Mouse (Mus musculus): ENCODE measurements around the gene Snn.
"Not testable (repeated sequence)": the region's sequence is repeated elsewhere in the genome, so short reads cannot be mapped to it uniquely, and the experiment has no call there.

The Snn gene

GRCm38 (mm10) chr16:11060645-11061044 lies at the start of gene Snn:
Snn (plus strand) TSS chr16:11060945.
- no peak for DNase-seq

DNA sequence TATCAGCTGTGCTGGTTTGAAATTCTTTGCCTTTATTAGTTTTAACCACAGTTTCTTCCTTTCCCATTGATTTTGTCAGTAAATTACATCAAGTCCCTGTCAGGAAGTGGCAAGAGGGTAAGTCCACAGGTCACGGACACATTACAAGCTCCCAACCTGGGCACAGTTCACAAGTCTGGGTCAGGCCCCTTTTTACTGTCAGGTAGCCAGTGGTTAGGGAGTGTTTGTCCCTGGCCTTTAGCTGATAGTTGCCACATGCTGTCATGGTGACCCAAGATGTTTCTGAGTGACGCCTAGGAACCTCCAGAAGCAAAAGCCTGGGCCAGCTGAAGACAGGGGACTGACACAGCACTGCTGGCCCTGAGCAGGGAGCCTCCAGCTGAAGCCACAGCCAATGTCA lies 49.5 kb upstream of the Snn start:
- no peak for DNase-seq

DNA sequence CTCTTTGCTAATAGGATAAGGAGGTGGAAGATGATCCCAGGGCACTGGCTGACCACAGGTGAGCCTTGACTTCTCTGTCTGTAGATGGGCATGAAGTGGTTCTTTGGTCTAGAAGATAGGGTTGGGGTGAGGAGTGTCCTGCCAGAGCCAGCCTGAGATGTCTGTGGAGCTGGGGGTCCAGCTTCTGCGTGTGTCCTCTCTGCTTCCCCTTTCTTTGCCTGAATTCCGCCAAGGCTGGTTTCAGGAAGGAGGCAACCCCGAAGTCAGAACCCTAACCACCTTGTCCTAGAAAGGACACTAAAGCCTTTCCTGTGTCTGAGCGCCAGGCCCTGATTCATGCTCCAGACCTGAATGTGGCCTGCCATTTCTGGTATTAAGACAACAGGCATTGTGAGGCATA lies 48.8 kb upstream of the Snn start:
- DNase-seq = no peak

- DNase-seq = peak; percentile 63 to 64
Measured at GRCm38 (mm10) chr16:11012571-11013463, 47.9 kb upstream of the Snn start.

GRCm38 (mm10) chr16:11013464-11014147 lies 47.1 kb upstream of the Snn start:
- not testable (repeated sequence) for DNase-seq

DNA sequence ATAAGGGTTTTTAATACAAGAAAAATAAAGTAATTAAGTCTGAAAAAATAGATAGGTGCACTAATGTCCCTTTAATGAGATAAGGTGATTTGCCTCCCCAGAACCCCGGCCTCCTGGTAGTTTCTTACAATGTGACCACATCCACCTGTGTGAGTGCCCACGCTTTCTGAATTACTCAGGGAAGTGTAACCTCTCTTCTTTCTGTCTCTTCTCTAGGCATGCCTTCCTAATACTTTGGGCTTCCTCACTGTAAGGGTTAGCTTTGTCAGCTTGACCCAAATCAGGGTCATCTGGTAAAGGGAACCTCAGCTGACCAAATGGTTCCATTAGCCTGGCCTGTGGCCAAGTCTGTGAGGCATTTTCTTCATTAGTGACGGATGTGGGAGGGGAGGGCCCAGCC lies 46.3 kb upstream of the Snn start:
- DNase-seq = no peak

- DNase-seq = no peak
Measured at GRCm38 (mm10) chr16:11016353-11016752, 44.4 kb upstream of the Snn start.

DNA sequence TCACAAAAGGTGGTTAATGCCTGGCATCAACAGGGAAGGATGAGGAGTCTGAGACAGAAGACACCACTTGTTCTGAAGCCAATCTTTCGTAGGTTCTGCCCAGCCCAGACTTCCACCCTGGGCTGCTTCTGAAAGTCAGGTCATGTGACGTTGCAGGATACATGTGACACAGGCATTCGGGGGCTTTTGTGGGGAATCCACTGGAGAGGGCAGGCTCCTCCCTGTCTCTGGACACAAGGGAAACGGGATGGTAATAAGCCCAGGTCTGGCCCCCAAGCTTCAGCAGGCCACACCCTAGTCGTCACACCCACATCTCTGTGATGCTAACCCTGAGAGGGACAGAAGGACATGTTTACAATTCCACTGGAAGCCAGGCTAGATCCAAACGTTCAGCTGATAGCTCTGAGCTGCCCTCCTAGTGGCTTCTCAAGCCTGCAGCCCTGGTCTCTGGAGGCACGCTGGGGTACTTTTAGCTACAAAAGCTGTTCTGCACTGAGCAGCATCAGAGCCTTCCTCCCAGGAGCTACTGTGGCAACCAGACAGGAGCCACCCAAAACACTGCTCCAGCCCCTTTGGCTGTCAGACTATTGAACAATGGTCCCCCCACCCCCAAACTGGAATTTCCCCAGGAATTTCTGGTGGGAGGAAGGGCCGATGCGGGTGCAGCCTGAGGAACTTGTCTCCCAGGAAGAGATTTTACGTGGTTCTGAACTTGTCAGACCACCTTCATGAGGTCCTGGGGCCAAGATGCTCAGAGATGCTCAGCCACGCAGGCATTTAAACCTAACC lies 42.7 kb upstream of the Snn start:
- no peak for DNase-seq

- no peak for DNase-seq
Measured at GRCm38 (mm10) chr16:11021403-11022112, 39.2 kb upstream of the Snn start.

GRCm38 (mm10) chr16:11022113-11022489 lies 38.6 kb upstream of the Snn start:
- DNase-seq = no peak

GRCm38 (mm10) chr16:11023618-11024017 lies 37.1 kb upstream of the Snn start:
- no peak for DNase-seq

- DNase-seq = no peak
Measured at GRCm38 (mm10) chr16:11024841-11025240, 35.9 kb upstream of the Snn start.

GRCm38 (mm10) chr16:11028206-11028605 lies 32.5 kb upstream of the Snn start:
- no peak for DNase-seq

DNA sequence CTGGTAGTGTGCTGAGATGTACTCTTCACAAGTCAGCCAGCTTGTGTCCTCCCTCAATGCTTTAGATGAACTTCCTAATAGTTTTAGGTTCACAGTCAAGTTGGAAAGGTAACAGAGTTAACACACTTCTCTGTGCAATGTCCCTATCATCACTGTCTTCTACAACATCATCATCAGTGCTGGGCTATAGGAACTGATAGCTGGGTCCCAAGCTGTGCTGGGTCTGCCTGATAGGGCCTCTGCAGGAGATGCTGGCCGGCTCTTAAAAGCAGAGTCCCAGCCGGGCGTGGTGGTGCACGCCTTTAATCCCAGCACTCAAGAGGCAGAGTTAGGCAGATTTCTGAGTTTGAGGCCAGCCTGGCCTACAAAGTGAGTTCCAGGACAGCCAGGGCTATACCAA lies 29.9 kb upstream of the Snn start:
- DNase-seq = no peak

GRCm38 (mm10) chr16:11031320-11031719 lies 29.4 kb upstream of the Snn start:
- no peak for DNase-seq

- DNase-seq = peak; percentile 78 to 92
Measured at GRCm38 (mm10) chr16:11034193-11034803, 26.4 kb upstream of the Snn start.

- no peak for DNase-seq
Measured at GRCm38 (mm10) chr16:11035273-11035672, 25.5 kb upstream of the Snn start.

DNA sequence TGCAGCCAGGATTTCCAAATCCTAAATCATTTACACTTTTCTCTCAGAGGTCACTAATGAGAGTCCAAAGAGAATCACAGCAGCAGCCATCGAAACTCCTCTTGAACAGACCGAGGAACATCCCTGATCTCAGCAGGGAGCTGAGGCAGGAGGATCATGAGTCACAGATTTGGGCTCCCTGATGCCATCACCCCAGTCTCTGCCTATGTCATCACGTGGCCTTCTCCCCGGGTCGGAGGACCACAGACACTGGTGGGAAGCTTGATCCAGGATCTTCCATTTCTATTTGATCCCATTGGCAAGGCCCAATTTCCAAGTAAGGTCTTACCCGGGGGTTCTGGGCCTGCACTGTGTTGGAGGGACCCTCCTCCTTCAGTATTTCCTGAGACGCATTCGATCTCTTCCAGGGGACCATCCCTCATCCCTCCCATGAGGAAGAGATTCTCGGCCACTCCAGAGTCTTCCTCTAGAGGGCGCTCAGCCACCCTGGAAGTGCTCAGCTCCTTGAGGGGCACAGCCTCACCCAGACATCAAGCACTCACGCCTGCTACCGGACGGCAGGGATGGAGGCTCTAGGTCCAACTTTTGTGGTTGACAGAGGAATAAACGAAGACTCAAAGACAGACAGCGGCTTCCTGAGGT lies 24.8 kb upstream of the Snn start:
- DNase-seq = peak; percentile 37 to 73

DNA sequence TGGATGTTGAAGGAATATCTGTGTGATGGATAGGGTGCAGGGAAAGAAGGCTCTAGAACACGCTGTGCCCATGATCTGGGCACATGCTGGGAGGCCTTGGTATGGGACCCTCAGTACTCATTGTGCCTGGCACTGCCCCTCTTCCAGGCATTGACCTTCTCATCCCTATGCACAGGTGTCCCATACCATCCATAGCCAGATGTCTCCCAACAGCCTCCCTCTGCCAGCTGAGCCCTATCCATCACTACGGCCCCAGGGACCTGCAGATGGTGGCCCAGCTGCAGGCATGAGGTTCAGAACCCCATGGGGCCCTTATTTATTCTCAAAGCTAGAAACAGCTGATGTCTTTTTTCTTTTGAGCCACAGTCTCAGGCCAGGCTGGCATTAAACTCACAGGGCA lies 20.1 kb upstream of the Snn start:
- no peak for DNase-seq

- DNase-seq = no peak
Measured at GRCm38 (mm10) chr16:11043239-11043638, 17.5 kb upstream of the Snn start.

- peak in 1 of 2 experiments; percentile 29 for DNase-seq
Measured at GRCm38 (mm10) chr16:11046437-11046836, 14.3 kb upstream of the Snn start.

DNA sequence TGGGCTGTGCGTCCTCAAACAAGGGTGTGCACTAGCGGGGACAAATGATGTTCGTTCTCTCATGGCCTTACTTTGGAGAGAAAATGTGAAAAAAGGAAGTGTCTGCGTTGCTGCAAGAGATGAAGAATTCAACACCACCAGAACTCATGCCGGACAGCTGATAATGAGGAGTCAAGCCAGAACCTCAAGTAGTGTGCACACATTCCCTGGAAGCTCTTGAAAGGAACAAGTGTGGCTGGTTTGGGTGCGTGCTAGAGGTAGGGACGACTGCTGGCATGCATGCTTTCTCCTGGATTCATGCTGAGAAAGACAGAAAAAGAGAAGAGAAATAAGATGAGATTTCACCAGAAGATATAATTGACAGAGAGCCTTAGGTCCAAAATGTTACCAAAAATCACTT lies 13.6 kb upstream of the Snn start:
- no peak for DNase-seq

Data from kidney, adult 8-10 months (tissue).